Mouse (Mus musculus): Measurements from ENCODE around the gene Hbq1b.
A peak's percentile ranks its signal among the peaks of the same experiment; 100 is the strongest.

Gene Hbq1b

GRCm38 (mm10) chr11:32286695-32287492, at the start of gene Hbq1b:
TSS of gene Hbq1b (plus strand) at chr11:32286965.
- DNase-seq (ENCODE audit: low spot score in 2 of 2), result peak; percentile 91 to 95

- DNase-seq (ENCODE audit: low spot score in 2 of 2), result no peak
Observed at GRCm38 (mm10) chr11:32237411-32237795, 49.4 kb upstream of the Hbq1b start.

- peak; percentile 83 to 92 for DNase-seq (ENCODE audit: low spot score in 2 of 2)
Observed at GRCm38 (mm10) chr11:32238093-32238860, 48.5 kb upstream of the Hbq1b start.

GRCm38 (mm10) chr11:32241391-32241790, 45.4 kb upstream of the Hbq1b start:
- DNase-seq (ENCODE audit: low spot score in 2 of 2), result no peak

DNA sequence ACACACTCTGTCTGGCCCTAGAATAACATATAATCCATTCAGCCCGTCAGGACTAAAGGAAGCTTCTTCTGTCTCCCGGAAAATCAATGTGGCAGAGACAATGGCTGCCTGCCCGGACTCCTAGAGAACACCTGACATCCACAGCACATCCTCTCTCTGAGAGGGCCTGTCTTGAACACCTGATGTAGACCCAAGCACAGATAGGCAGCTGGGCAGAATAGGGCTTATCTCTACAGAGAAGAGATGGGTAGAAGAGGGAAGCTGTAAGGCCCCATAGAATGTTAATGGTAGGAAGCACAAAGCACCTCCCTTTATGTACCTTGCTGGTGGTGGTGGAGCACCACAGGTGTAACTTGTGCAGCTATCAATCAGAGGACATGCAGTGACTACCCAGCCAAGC, 44.6 kb upstream of the Hbq1b start:
- DNase-seq (ENCODE audit: low spot score in 2 of 2), result no peak

GRCm38 (mm10) chr11:32243205-32243955, 43.4 kb upstream of the Hbq1b start:
- DNase-seq (ENCODE audit: low spot score in 2 of 2), result no peak

DNA sequence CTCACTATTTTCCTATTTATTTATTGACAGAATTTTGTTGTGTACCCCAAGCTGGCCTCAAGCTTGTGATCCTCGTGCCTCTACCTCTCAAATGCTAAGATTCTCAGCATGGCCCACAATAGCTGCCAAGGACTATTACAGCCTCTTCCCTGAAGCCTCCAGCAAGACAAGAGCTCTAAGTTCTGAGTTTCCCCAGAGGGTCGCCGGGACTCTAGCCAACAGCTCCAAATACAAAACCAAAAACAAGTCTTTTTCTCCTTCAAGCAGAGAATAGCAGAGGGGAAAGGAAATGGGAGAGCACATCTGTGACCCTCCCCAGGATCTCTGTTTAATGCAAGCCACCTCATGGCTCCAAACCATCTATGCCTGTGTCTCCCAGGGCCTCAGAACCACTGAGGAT, 42.7 kb upstream of the Hbq1b start:
- no peak for DNase-seq (ENCODE audit: low spot score in 2 of 2)

GRCm38 (mm10) chr11:32244617-32245016, 42.1 kb upstream of the Hbq1b start:
- DNase-seq (ENCODE audit: low spot score in 2 of 2), result no peak

GRCm38 (mm10) chr11:32245614-32246013, 41.2 kb upstream of the Hbq1b start:
- peak; percentile 83 to 84 for DNase-seq (ENCODE audit: low spot score in 2 of 2)

DNA sequence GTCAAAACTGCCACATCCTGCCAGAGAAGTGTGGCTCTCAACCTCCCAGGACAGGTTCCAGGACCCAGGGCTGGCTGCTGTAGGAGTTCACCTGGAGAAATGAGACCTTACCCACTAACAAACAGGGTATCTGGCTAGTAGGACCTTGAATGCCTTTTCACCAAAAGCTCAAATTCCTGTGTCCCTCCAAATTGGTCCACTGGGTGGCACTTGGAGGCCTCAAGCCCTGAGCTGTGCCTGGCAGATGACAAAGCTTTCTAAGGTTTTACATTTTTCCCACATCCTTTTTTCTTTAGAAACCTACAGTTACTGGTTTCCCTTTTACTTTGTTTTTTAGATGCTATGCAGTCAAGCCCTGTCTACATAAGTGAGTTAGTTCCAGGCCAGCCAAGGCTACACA, 39.7 kb upstream of the Hbq1b start:
- peak; percentile 71 to 77 for DNase-seq (ENCODE audit: low spot score in 2 of 2)

DNA sequence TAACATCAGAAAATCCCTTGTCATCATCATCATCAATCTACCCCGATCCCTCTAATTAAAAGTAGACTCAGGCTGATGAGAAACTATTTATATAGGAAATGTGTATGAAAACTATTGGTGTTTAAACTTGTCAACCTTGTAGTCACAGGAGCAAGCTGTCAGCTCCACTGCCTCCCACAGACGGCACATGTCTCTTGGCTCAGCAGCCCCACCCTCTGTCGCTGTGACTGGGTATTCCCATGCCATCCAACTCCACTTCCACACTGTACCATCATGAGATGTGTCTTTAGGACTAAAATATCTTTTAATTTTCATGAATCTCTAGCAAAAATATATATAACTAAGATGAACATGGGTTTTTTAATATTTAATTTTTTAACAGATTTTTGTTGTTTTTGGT, 38.4 kb upstream of the Hbq1b start:
- no peak for DNase-seq (ENCODE audit: low spot score in 2 of 2)

GRCm38 (mm10) chr11:32250880-32251763, 35.6 kb upstream of the Hbq1b start:
- peak; percentile 77 to 81 for DNase-seq (ENCODE audit: low spot score in 2 of 2)

- DNase-seq (ENCODE audit: low spot score in 2 of 2), result no peak
Observed at GRCm38 (mm10) chr11:32253121-32253520, 33.6 kb upstream of the Hbq1b start.

DNA sequence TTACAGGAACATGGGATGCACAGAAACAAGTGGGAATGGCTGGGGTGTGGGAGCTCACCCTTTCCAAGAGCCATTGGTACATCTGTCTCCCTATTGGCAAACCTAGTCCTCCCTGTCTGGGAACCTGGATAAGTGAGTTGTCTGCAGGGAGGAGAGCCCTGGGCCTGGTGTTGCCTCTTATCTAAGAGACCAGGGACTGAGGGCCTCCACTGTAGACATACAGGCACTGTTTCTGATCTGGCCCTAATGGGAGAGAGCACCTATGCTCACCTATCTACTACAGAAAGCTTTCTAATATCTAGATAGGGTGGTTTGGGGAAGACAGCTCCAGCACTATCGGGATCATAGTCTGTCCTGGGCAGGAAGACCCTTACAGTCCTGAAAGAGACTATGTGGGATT, 30.6 kb upstream of the Hbq1b start:
- peak in 1 of 2 experiments; percentile 74 for DNase-seq (ENCODE audit: low spot score in 2 of 2)

DNA sequence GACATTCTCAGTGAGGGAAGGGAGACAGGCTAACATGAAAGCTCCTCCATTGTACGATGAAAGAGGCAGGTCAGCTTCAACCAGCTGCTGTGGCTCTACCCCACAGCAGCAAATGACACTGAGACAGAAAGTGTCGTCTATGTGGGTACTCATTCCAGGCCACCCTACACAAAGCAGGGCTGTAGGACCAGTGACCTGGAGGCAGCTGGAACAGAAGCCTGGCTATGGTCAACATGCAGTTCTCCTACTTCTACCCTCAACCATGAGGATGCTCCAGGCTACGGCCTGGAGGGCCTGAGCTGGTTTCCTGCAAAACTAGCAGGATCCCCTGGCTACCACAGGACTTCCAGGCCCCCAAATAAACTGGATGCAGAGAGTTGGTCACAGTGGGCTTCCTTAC, 30.2 kb upstream of the Hbq1b start:
- peak in 1 of 2 experiments; percentile 71 for DNase-seq (ENCODE audit: low spot score in 2 of 2)

DNA sequence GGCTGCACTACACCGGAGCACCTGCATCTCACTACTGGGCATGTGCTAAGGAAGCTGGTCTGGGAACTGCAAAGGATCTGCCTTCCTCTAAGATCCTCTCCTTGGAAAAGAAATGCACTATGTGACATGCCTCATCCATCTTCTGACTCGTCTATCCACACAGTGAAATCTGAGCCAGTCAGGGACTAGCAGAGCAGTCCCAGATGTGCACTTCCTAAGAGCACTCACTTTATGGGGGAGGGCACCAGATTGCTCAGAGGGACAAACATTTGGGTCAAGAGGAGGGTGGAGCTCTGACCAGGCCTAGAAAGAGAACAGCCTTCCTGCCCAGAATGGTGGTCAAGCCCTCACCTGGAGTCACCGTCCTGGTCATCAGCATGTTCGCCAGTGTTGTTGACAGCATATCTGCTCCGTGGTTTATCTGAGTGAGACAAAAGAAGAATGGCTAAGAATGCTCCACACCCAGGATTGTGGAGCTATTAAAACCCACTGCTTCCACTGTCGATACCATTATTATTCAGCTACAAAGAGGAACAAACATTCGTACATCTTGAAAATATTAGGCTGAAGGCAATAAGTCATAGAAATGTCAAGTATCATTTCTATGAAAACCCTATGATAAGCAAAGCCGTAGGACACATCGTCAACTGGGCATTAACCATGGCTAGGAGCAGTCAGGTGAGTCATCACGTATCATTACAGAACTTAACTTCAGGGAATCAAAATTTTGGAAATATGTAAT, 23.9 kb upstream of the Hbq1b start:
- no peak for DNase-seq (ENCODE audit: low spot score in 2 of 2)

GRCm38 (mm10) chr11:32265117-32265738, 21.5 kb upstream of the Hbq1b start:
- no peak for DNase-seq (ENCODE audit: low spot score in 2 of 2)

DNA sequence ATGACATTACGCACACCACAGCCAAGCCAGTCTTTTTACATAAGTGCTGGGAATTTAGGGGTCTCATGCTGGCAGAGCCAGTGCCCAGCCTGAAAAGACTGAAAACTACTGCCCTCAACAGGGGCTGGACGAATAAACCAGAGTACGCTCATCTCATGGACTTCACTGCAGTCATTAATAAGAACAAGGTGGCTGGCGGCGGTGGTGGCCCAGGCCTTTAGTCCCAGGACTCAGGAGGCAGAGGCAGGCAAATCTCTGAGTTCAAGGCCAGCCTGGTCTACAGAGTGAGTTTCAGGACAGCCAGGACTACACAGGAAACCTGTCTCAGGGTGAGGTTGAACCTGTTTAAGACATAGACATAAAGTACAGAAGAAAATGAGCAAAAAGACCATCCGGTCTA, 20.6 kb upstream of the Hbq1b start:
- peak in 1 of 2 experiments; percentile 71 for DNase-seq (ENCODE audit: low spot score in 2 of 2)

GRCm38 (mm10) chr11:32266776-32267175, 20.0 kb upstream of the Hbq1b start:
- DNase-seq (ENCODE audit: low spot score in 2 of 2), result no peak

Measured in spleen, postnatal 4 days (tissue).